Mouse (Mus musculus) cortical plate, adult 2 months (tissue): ENCODE results near the gene Rps11. TPM values are rescaled to one million over a fixed set of nuclear protein-coding genes. Genes with fewer than 3 reads are reported as not detected.
"Not testable (repeated sequence)": the region's sequence is repeated elsewhere in the genome, so short reads cannot be mapped to it uniquely, and the experiment has no call there.

Experiments used
- H3K27ac ChIP-seq: fragments of 200-500 bp; 2 replicates; pipeline ENCODE4 v1.5.1; 2012; ENCODE audit warnings: low read length, control low read depth, inconsistent platforms; ENCODE audit not compliant: insufficient read depth
- H3K4me1 ChIP-seq: fragments of 200-500 bp; 2 replicates; pipeline ENCODE4 v1.6.1; 2011; ENCODE audit warnings: low read length; ENCODE audit not compliant: control insufficient read depth, insufficient read depth
- H3K4me3 ChIP-seq: fragments of 200-500 bp; 2 replicates; pipeline ENCODE4 v1.5.1; 2011; ENCODE audit warnings: mild to moderate bottlenecking, low read length, control low read depth; ENCODE audit not compliant: insufficient read depth
- CTCF ChIP-seq: fragments of 200-500 bp; IDR thresholded peaks from 2 replicates; pipeline ENCODE4 v1.5.1; 2011; ENCODE audit warnings: mild to moderate bottlenecking, control low read depth, low read length; ENCODE audit not compliant: insufficient read depth; ENCODE audit errors: extremely low read depth
- POLR2A ChIP-seq: fragments of 200-500 bp; IDR thresholded peaks from 2 replicates; pipeline ENCODE4 v1.6.1; 2011; ENCODE audit warnings: mild to moderate bottlenecking, low read length, control low read depth; ENCODE audit not compliant: insufficient read depth; ENCODE audit errors: extremely low read depth
- polyA plus RNA-seq: library from polyadenylated mRNA; depleted of rRNA; stranded (reverse); fragments of >200 nt; gene quantifications from 2 replicates; pipeline ENCODE4 v1.2.3, GENCODE M21; 2012; rRNA removed

The Rps11 gene
- polyA plus RNA-seq: 361 and 402 TPM in 2 replicates

DNA sequence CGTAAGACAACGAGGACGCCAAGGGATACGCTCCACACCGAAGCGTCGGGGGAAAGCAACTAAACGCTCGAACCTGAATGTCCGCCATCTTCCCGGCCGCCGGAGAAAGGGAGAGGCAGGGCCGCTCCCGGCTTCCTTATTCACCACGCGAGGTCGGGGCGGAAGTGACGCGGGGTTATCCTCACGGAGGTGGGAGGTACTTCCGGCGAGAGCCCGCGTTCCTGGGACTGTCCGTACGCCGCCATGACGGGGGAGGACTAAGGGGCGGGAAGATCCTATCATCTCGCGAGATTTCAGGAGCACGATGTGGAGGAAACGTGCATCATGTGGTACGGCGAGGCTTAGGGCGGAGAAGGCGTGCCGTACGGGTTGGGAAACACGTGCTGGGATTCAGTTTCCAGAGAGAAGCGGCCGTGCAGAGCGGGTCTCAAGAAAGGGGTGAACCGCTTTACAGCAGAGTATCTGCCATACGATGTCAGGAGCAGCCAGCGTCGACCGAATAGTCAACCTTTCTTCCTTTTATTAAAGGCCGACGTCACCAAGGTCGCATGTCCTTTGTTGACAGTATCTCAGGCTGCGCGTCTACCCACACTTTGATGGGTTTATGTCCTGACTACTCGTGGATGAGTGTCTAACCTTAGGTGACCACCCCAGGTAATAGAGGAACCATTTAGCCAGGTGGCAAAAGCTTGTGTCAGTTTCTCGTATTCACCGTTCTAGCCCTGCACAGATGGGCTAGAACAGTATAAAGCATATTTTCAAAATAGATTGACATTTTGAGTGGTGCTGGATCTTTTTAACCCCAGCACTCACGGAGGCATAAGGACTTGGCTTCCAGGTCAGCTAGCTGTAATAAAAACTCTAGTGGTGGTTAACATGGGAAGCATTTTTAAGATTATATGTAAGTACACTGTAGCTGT is at the start of gene Rps11:
Rps11 (minus strand) TSS at position 216 of the 920 bp plus-strand sequence.
- Histone ChIP-seq H3K27ac (peak within 1 kb of the TSS; percentile 17), H3K4me1 (0 out of 2 replicates have a peak, but pooled peaks cover 2% of the 10 kb centered on the region), H3K4me3 (peak within 1 kb of the TSS; percentile 69)
- peak; percentile 74 for TF ChIP-seq POLR2A
- TF ChIP-seq CTCF: no peak

DNA sequence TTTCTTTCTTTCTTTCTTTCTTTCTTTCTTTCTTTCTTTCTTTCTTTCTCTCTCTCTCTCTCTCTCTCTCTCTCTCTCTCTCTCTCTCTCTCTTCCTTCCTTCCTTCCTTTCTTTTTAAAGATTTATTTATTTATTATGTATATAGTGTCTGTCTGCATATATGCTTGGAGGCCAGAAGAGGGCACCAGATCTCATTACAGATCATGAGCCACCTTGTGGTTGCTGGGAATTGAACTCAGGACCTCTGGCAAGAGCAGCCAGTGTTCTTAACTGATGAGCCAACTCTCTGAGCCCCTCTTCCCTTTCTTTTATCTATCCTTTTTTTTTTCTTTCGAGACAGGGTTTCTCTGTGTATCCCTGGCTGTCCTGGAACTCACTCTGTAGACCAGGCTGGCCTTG is 49.5 kb upstream of the Rps11 start:
- H3K4me1 ChIP-seq, H3K27ac ChIP-seq, H3K4me3 ChIP-seq: not testable (repeated sequence)
- TF ChIP-seq CTCF: peak; percentile 35

DNA sequence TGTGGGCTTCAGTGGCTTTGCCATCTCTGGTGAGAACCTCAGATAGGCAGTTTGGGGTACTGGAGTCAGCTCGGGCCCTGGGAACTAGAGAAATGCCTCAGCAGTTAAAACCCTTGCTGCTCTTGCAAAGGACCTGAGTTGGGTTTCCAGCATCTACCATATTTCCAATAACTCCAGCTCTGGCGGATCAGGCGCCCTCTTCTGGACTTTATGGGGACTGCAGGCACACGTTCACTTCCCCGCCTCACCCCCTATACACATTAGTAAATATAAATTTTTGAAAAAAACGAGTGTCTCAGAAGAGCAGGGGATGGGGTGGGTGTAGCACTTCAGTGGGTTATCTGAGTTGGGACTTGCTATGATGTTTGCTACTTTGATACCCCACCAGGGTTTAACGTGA is 48.7 kb upstream of the Rps11 start:
- no peak overlapping the region for H3K27ac ChIP-seq
- TF ChIP-seq CTCF: peak; percentile 36
- no peak; the same call in 1 of the 2 replicates for TF ChIP-seq POLR2A
- no peak overlapping the region for H3K4me3 ChIP-seq
- 0 out of 2 replicates have a peak, but pooled peaks cover 2% of the 10 kb centered on the region for H3K4me1 ChIP-seq

DNA sequence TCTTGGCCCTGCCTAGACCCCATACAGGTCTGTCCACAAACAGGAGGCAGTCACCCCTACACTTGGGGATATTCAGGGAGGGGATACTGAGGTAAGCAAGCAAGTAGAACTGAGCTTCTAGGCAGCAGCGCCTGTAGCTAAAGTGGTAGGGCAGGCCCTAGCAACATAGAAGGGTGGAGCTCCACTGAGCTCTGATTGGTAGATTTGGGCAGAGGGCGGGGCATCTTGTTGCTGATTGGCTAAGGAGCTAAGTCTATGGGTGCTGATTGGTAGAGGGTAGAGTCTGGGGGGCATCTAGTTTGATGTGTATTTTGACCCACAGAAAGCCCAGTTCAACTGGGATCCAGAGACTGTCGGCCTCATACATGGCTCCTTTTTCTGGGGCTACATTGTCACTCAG is 45.3 kb upstream of the Rps11 start:
- Histone ChIP-seq H3K4me1 (0 out of 2 replicates have a peak, but pooled peaks cover 2% of the 10 kb centered on the region), H3K27ac (0 out of 2 replicates have a peak overlapping the region, but pooled peaks have one; percentile 17), H3K4me3 (no peak overlapping the region)
- TF ChIP-seq POLR2A (peak; percentile 48; the same call in 1 of the 2 replicates), CTCF (no peak)

DNA sequence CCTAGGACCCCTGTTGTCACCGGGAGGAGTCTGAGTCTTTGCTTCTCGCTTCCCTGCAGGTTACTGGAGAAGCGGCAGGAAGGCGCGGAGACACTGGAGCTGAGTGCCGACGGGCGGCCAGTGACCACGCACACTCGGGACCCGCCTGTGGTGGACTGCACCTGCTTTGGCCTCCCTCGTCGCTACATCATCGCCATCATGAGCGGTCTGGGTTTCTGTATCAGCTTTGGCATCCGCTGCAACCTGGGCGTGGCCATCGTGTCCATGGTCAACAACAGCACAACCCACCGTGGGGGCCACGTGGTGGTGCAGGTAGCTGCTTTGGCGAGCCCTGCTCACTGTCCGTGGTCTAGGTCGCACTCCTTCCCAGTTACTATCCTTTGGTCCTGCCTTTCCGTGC is 44.4 kb upstream of the Rps11 start:
- Histone ChIP-seq H3K4me3 (peak overlapping the region; percentile 85), H3K27ac (peak overlapping the region; percentile 93), H3K4me1 (0 out of 2 replicates have a peak, but pooled peaks cover 2% of the 10 kb centered on the region)
- no peak for TF ChIP-seq CTCF
- TF ChIP-seq POLR2A: peak; percentile 49; the same call in 1 of the 2 replicates

DNA sequence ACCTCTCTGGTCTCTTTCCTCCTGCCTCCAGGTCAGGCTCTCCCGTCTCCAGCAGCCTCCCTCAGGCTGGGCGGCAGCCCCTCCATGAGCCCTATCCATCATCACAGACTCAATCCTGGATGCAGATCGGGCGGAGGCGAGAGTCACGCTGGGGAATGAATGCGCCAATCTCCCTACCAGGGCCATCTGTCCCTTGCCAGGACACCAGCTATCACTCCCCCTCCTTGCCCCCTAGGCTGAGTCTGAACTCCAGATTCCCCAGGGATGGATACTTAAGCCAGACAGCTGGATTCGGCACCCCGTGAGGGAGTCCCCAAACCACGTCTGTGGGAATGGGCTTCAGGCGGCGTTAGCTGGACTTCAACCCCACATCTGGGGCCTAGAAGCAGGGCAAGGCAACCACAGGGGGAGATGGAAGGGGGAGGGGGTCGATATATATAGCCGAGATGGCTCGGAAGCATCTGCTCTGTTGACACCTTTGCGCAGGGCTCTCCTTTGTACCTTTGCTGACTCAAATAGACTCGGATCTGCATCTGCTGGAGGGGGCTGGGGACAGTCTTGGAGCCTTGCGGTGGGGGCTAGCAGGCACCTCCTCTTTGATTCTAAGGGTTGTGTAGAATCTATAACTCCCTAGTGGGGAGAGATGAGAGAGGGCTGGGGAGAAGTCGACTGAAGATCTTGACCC is 43.7 kb upstream of the Rps11 start:
- Histone ChIP-seq H3K4me3 (peak overlapping the region; percentile 85), H3K27ac (peak overlapping the region; percentile 93), H3K4me1 (0 out of 2 replicates have a peak, but pooled peaks cover 2% of the 10 kb centered on the region)
- TF ChIP-seq CTCF (no peak), POLR2A (no peak)

DNA sequence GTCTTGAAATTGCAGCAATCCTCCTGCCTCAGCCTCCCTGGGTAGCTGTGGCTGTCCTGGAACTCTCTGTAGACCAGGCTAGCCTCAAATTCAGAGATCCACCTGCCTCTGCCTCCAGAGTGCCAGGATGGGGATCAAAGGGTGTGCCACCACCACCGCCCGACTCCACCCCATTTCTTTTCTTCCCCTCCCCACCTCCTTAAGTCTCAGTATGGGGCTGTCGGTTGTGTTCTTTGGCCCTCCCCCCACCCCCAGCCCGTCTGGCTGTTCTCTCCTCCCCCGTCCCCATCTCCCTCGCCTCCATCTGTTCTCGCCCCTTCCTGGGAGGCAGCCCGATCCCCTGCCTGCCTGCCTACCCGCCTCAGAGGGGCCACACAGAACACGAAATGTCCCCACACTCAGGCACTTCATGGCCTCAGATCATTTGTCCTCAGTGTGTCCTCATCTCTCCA is 42.7 kb upstream of the Rps11 start:
- Histone ChIP-seq H3K4me1 (peaks cover 4% of the 10 kb centered on the region; the same call in 1 of the 2 replicates), H3K4me3 (peak overlapping the region; percentile 85), H3K27ac (peak overlapping the region; percentile 93)
- TF ChIP-seq CTCF (no peak), POLR2A (peak; percentile 45; the same call in 1 of the 2 replicates)

DNA sequence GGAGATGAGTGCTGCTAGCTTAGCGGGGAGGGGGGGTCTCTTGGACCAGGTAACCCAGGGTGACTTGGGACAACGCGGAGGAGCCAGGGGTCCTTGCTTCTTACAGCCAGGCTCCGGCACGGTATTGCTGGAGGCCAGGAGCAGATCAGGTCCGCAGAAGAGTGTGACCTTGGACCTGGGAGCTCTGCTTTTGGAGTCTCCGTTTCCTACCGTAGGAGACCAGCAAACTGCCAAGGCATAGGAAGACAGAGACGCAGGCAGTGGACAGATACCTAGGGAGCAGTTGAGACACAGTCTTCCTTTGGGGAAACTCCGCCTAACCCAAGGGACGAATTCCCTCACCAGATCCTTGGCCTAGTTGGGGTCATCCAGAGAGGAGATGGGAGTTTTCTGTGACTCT is 41.5 kb upstream of the Rps11 start:
- peak overlapping the region; percentile 90 for H3K27ac ChIP-seq
- peak overlapping the region; percentile 85 for H3K4me3 ChIP-seq
- TF ChIP-seq POLR2A: no peak
- TF ChIP-seq CTCF: no peak
- peaks cover 4% of the 10 kb centered on the region; the same call in 1 of the 2 replicates for H3K4me1 ChIP-seq

DNA sequence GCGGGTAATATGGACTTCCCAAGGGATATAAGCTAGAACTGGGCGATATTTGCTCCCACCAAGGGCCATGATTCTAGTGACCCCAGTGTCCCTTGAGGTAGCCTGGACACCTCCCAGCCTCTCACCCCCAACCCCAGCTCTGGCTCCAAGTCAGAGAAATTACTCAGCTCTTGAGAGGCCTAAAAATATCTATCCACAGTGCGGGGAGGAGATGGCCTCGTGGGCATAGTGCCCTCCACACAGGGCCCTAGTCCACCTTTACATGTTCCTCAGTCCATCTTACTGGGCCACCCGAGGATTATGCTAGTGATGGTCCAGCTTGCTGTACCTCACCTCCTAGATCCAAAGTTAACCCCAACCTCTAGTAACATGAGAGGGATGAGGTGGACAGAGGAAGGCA is 40.6 kb upstream of the Rps11 start:
- TF ChIP-seq POLR2A: peak; percentile 25; the same call in 1 of the 2 replicates
- TF ChIP-seq CTCF: no peak
- Histone ChIP-seq H3K4me1 (peaks cover 4% of the 10 kb centered on the region; the same call in 1 of the 2 replicates), H3K4me3 (peak overlapping the region; percentile 85), H3K27ac (peak overlapping the region; percentile 81)
